Mouse (Mus musculus): ENCODE data around the gene Col4a2.
"Not testable (repeated sequence)": the region's sequence is repeated elsewhere in the genome, so short reads cannot be mapped to it uniquely, and the experiment has no call there.

Gene Col4a2

GRCm38 (mm10) chr8:11482537-11482936, 169.9 kb downstream of the Col4a2 start:
- DNase-seq (ENCODE audit: low read depth, low spot score) = no peak

- DNase-seq (ENCODE audit: low read depth, low spot score) = no peak
These were observed 173.5 kb downstream of the Col4a2 start for GRCm38 (mm10) chr8:11486142-11486541.

- DNase-seq (ENCODE audit: low read depth, low spot score) = no peak
These were observed 174.6 kb downstream of the Col4a2 start for GRCm38 (mm10) chr8:11487229-11487628.

- not testable (repeated sequence) for DNase-seq (ENCODE audit: low read depth, low spot score)
These were observed 179.7 kb downstream of the Col4a2 start for GRCm38 (mm10) chr8:11492340-11492739.

- peak; percentile 84 for DNase-seq (ENCODE audit: low read depth, low spot score)
These were observed 184.7 kb downstream of the Col4a2 start, which contains the start of gene Naxd for GRCm38 (mm10) chr8:11497017-11497990. Gene Naxd (plus strand): TSS chr8:11497506.

- DNase-seq (ENCODE audit: low read depth, low spot score) = no peak
These were observed 185.7 kb downstream of the Col4a2 start for GRCm38 (mm10) chr8:11498281-11498680.
